Mouse (Mus musculus): ENCODE results near the gene Hp1bp3. TPM values are rescaled to one million over a fixed set of nuclear protein-coding genes. Genes with fewer than 3 reads are reported as not detected.

Gene Hp1bp3
- total and polyA plus RNA-seq, 2 experiments from 2014 or later, result 62.4 to 78.1 TPM

DNA sequence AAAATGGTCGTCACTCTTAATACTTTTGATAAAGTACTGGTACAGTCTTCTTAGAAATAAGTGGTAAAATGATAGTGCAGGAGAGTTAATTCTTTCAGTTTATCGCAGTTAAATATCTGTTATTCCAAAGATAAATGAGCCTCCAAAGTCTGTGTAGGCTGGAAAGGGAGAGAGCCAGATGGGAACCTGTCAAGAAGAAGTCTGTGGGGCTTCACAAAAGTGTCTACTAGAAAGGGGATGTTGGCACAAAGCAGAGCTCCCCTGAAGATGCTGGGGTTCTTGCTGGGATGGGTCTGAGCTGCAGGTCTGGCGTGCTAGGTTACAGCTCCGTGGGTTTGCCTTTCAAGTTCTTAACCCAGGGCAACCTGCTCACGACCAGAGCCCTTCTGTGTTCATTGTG, 23.5 kb upstream of the Hp1bp3 start:
- Histone ChIP-seq H3K9ac (replicated peaks; ENCODE audit: low read depth, low read length) (no peak overlapping the region), H3K9me3 (replicated peaks; ENCODE audit: control insufficient read depth, low read length) (no peaks in the 10 kb centered on the region), H3K36me3 (replicated peaks; ENCODE audit: control insufficient read depth, insufficient read depth, low read length) (peaks cover 80% of the 10 kb centered on the region), H3K27ac (ENCODE audit: low read depth) (no peak overlapping the region), H3K27me3 (ENCODE audit: control insufficient read depth, insufficient read depth, low read length) (no peaks in the 10 kb centered on the region), H3K4me1 (ENCODE audit: control insufficient read depth, insufficient read depth) (no peaks in the 10 kb centered on the region), H3K4me3 (ENCODE audit: low read depth, low read length) (no peak overlapping the region), H3K4me2 (ENCODE audit: low read depth, low read length) (no peak overlapping the region)
- ATAC-seq (ENCODE audit: insufficient read depth, low read depth), result no peak
- no peak for TF ChIP-seq EP300 (IDR thresholded peaks at IDR 0.05; ENCODE audit: low read depth)
- no peak for TF ChIP-seq CTCF (IDR thresholded peaks at IDR 0.05; ENCODE audit: low read depth)
- DNase-seq (ENCODE audit: low spot score), result no peak
- 85% methylated on average over 5 of the region's 5 CpGs for WGBS

DNA sequence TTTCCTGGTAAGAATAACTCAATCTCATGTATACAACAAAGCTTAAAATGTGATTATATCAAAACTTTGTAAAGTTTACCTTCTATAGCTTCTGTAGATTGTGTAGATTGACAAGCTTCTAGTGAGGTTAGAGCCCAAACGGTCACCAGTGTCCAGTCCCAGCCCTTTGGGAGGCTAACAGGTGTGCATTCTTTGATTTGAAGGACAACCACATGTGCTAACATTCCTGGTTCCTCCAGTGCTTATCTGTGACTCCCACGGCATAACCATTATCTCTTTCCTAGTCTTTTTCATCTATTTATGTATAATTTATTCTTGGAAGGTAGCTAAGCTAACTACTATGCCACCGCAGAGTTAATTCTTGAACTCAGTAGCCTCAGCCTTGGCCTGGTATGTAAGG, 15.3 kb upstream of the Hp1bp3 start:
- Histone ChIP-seq H3K4me2 (ENCODE audit: low read depth, low read length) (no peak overlapping the region), H3K9ac (replicated peaks; ENCODE audit: low read depth, low read length) (no peak overlapping the region), H3K36me3 (replicated peaks; ENCODE audit: control insufficient read depth, insufficient read depth, low read length) (peaks cover 82% of the 10 kb centered on the region), H3K27ac (ENCODE audit: low read depth) (no peak overlapping the region), H3K27me3 (ENCODE audit: control insufficient read depth, insufficient read depth, low read length) (no peaks in the 10 kb centered on the region), H3K4me1 (ENCODE audit: control insufficient read depth, insufficient read depth) (no peaks in the 10 kb centered on the region), H3K9me3 (replicated peaks; ENCODE audit: control insufficient read depth, low read length) (no peaks in the 10 kb centered on the region), H3K4me3 (ENCODE audit: low read depth, low read length) (no peak overlapping the region)
- no peak for ATAC-seq (ENCODE audit: insufficient read depth, low read depth)
- 67% methylated on average over 3 of the region's 3 CpGs for WGBS
- TF ChIP-seq EP300 (IDR thresholded peaks at IDR 0.05; ENCODE audit: low read depth) (no peak), CTCF (IDR thresholded peaks at IDR 0.05; ENCODE audit: low read depth) (no peak)
- DNase-seq (ENCODE audit: low spot score), result no peak

GRCm38 (mm10) chr4:138201696-138202095, 14.4 kb upstream of the Hp1bp3 start:
- Histone ChIP-seq H3K4me1 (ENCODE audit: control insufficient read depth, insufficient read depth) (no peaks in the 10 kb centered on the region), H3K27ac (ENCODE audit: low read depth) (no peak overlapping the region), H3K9ac (replicated peaks; ENCODE audit: low read depth, low read length) (no peak overlapping the region), H3K4me2 (ENCODE audit: low read depth, low read length) (no peak overlapping the region), H3K9me3 (replicated peaks; ENCODE audit: control insufficient read depth, low read length) (no peaks in the 10 kb centered on the region), H3K36me3 (replicated peaks; ENCODE audit: control insufficient read depth, insufficient read depth, low read length) (peaks cover 82% of the 10 kb centered on the region), H3K27me3 (ENCODE audit: control insufficient read depth, insufficient read depth, low read length) (no peaks in the 10 kb centered on the region), H3K4me3 (ENCODE audit: low read depth, low read length) (no peak overlapping the region)
- DNase-seq (ENCODE audit: low spot score) (no peak), ATAC-seq (ENCODE audit: insufficient read depth, low read depth) (no peak)
- no peak for TF ChIP-seq EP300 (IDR thresholded peaks at IDR 0.05; ENCODE audit: low read depth)
- TF ChIP-seq CTCF (IDR thresholded peaks at IDR 0.05; ENCODE audit: low read depth), result no peak
- WGBS, result 26% methylated on average over 9 of the region's 9 CpGs

DNA sequence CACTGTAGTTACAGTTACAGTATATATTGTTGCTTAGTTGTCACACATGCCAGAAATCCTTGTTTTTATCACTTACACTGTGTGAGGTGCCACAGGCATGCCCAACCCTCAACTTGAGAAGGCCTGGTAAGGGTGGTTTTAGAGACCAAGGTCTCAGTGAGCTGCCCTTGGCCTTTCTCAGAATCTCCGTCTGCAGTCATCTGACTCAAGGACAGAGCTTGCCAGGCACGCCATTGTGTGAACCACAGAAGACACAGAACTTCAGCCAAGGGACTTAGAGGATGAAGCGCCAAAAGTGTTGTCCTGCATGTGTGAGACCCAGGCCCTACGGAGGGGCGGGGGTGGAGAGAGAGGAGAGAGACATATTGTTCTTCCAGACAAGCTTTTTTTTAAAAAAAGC, 6.0 kb upstream of the Hp1bp3 start:
- Histone ChIP-seq H3K4me1 (ENCODE audit: control insufficient read depth, insufficient read depth) (no peaks in the 10 kb centered on the region), H3K9ac (replicated peaks; ENCODE audit: low read depth, low read length) (no peak overlapping the region), H3K36me3 (replicated peaks; ENCODE audit: control insufficient read depth, insufficient read depth, low read length) (peaks cover 39% of the 10 kb centered on the region), H3K4me2 (ENCODE audit: low read depth, low read length) (no peak overlapping the region), H3K27ac (ENCODE audit: low read depth) (no peak overlapping the region), H3K4me3 (ENCODE audit: low read depth, low read length) (no peak overlapping the region), H3K9me3 (replicated peaks; ENCODE audit: control insufficient read depth, low read length) (no peaks in the 10 kb centered on the region), H3K27me3 (ENCODE audit: control insufficient read depth, insufficient read depth, low read length) (no peaks in the 10 kb centered on the region)
- TF ChIP-seq EP300 (IDR thresholded peaks at IDR 0.05; ENCODE audit: low read depth) (no peak), CTCF (IDR thresholded peaks at IDR 0.05; ENCODE audit: low read depth) (no peak)
- ATAC-seq (ENCODE audit: insufficient read depth, low read depth) (no peak), DNase-seq (ENCODE audit: low spot score) (no peak)
- WGBS, result 88% methylated on average over 5 of the region's 5 CpGs

DNA sequence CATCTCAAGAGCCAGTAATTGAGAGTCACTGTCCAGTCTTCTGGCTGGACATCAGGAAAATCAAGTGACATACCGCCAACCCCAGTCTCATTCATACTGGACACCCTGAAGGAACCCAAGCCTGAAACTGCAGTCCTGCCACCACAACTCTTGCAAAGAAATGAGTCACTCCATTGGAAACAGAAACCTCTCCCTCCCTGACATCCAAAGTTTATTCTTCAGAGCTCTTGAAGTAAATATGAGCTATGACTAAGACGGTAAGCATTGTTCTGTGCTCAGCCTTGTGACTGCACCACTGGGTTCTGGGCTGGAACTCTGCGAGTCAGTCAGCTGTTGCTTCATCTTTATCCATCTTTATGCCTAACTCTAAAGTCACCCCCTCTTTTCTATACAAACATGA, 2.2 kb upstream of the Hp1bp3 start:
- Histone ChIP-seq H3K9me3 (replicated peaks; ENCODE audit: control insufficient read depth, low read length) (no peaks in the 10 kb centered on the region), H3K4me1 (ENCODE audit: control insufficient read depth, insufficient read depth) (peaks cover 9% of the 10 kb centered on the region), H3K9ac (replicated peaks; ENCODE audit: low read depth, low read length) (no peak overlapping the region), H3K27me3 (ENCODE audit: control insufficient read depth, insufficient read depth, low read length) (no peaks in the 10 kb centered on the region), H3K36me3 (replicated peaks; ENCODE audit: control insufficient read depth, insufficient read depth, low read length) (peaks cover 8% of the 10 kb centered on the region), H3K4me3 (ENCODE audit: low read depth, low read length) (no peak overlapping the region), H3K27ac (ENCODE audit: low read depth) (no peak overlapping the region), H3K4me2 (ENCODE audit: low read depth, low read length) (no peak overlapping the region)
- ATAC-seq (ENCODE audit: insufficient read depth, low read depth) (no peak), DNase-seq (ENCODE audit: low spot score) (no peak)
- no peak for TF ChIP-seq EP300 (IDR thresholded peaks at IDR 0.05; ENCODE audit: low read depth)
- no peak for TF ChIP-seq CTCF (IDR thresholded peaks at IDR 0.05; ENCODE audit: low read depth)
- 58% methylated on average over 3 of the region's 3 CpGs for WGBS

DNA sequence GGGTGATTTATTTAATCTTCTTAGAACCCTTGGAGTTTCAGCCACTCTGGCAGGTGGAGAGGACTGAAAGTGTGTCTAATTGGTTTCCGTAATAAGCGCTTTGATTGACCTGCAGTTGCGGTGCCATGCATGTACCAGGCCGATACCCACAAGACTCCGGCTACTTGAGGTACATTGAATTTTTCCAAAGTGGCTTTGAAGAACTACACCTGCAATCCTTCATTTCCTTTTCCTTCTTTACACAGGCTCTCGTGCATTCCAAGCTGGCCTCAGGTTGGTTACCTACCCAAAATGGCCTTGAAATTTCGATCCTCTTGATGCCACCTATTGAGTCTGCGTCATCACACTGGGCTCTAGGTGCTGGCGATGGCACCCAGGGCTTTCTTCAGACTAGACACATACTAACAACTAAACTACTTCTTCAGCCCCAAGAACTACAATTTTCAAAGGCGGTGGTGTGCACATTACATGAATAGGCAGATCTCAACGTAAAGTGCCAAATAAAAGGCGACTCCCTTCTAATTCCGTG, 361 bp upstream of the Hp1bp3 start:
- H3K36me3 ChIP-seq (replicated peaks; ENCODE audit: control insufficient read depth, insufficient read depth, low read length), result 0 out of 2 replicates have a peak, but pooled peaks cover 4% of the 10 kb centered on the region
- H3K4me2 ChIP-seq (ENCODE audit: low read depth, low read length), result peak overlapping the region; percentile 83
- H3K4me1 ChIP-seq (ENCODE audit: control insufficient read depth, insufficient read depth), result peaks cover 15% of the 10 kb centered on the region
- no peaks in the 10 kb centered on the region for H3K27me3 ChIP-seq (ENCODE audit: control insufficient read depth, insufficient read depth, low read length)
- TF ChIP-seq EP300 (IDR thresholded peaks at IDR 0.05; ENCODE audit: low read depth), result no peak
- 0 out of 2 replicates have a peak, but pooled peaks have one; percentile 0 for TF ChIP-seq CTCF (IDR thresholded peaks at IDR 0.05; ENCODE audit: low read depth)
- peak overlapping the region; percentile 85 for H3K4me3 ChIP-seq (ENCODE audit: low read depth, low read length)
- no peak for DNase-seq (ENCODE audit: low spot score)
- ATAC-seq (ENCODE audit: insufficient read depth, low read depth), result no peak
- H3K9me3 ChIP-seq (replicated peaks; ENCODE audit: control insufficient read depth, low read length), result no peaks in the 10 kb centered on the region
- WGBS, result 47% methylated on average over 13 of the region's 13 CpGs
- H3K27ac ChIP-seq (ENCODE audit: low read depth), result peak overlapping the region; percentile 100
- peak overlapping the region; percentile 95 for H3K9ac ChIP-seq (replicated peaks; ENCODE audit: low read depth, low read length)
